Mouse (Mus musculus) heart, adult 18-20 months (tissue): ENCODE data around the gene Gm11444. TPM values are rescaled to one million over a fixed set of nuclear protein-coding genes. Genes with fewer than 3 reads are reported as not detected.

ENCODE experiments used
- DNase-seq, 2 experiments: peaks; one replicate each; pipeline ENCODE4 v3.0.0; 2021 to 2022; ENCODE audit warnings: mixed read lengths in 1 of 2
- total RNA-seq, 2 experiments: library from RNA; stranded (reverse); gene quantifications; 2 replicates each; pipeline ENCODE4 v1.2.3; 2021

Gene Gm11444
- total RNA-seq, 2 experiments from 2014 or later: not detected

DNA sequence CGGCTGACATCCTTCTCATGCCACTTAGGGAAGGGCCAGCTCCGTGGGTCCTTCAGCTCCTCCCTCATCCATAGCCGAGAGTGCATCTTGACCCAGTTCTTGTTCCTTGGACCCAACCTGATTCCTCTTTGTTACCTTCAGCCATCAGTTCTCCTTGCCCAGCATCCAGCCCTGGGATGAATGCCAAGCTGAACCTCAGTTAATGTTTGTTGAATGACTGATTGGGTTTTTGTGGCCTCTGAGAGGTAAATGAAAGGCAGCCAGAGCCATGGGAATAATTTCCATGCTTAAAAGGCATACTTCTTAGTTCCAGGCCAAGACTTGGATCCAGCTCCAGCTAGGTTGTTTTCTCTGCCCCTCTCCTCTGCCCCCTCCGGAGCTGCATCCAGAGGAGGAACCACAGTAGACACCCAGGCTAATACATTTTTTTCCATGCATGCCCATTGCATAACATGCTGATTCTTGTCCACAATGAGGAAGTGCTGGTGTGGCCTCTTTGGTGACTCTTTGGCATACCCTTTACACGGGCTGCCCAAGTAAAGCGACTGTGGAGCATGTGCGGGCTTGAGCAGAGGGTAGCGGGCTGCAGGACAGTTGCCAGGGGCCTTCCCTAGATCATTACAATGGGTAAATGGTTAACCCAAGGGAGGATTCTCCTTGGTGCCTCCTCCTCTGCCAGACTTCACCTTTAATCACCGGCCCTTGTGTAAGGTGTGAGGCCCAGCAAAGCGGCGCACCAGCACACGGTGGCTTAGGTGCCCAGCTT, 37.7 kb downstream of the Gm11444 start:
- DNase-seq: no peak

DNA sequence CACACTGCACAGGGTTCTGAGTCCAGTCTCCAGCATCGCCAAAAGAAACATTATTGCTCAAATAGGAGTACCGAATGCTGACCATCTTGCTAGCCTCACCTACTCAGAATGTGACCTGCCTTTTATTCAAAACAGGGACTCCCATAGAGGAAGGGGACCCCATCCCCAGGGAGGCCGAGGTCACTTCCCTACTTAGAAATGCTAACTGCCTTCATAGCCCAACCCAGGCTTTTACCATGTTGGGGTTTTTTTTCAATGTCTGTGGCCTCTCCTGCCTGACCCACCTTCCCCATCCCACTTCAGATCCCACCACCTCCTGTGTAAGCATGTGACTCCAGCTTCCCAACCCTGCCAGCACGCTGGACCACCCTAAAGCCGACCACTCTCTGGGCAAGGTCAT, 38.5 kb downstream of the Gm11444 start:
- no peak for DNase-seq

DNA sequence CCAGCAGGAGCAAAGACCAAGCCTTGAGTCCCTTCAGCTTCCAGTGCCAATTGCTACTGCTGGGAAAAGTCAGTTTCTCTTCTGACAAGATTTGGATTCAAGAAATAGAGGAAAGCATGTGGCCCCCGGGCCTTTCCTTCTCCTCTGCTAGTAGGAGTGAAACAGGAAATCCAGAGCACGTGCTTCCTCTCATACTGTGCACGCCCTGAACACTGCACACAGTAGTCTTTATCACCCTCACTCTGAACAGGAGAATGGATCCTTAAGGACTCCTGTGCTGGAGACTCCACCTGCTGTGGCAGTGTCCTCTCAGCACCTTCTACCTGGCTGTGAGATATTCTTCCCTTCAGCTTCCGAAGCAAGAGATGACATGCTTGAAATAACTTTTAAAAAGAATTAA, 38.9 kb downstream of the Gm11444 start:
- no peak for DNase-seq

DNA sequence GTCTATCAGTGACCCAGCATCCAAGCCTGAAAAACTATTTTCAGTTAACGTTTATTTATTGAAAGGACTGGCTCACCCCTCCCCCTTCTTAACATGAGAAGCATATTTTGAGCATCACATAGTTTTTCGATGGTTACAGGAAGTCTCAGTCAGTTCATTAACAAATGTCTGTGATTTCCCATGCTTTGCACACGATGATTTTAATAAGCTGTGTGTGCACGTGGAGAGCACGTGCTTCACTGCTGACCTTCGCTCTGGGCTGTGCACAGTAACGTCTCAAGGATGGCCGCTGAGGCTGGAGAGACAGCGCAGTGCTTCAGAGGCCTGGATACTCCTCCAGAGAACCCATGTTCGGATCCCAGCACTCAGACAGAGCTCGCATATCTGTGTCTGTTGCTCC, 42.8 kb downstream of the Gm11444 start:
- no peak for DNase-seq

DNA sequence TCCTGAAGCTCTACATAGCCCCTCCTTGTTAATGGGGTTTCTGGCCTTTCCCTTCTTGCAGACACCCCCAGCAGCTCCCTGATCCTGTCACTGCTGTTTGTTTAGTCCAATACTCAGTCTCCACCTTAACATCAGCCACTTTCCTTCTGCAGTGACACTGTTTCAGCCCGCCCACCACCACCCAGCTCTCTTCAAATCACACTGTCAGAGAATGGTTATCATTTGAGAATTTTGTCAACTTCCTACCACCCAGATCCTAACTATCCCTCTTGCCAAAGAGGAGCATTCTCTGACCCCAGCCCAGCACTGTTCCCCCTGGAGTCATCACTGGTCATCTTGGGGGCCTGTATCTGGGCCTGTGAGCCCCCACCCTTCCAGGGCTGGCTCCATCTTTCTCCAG, 44.4 kb downstream of the Gm11444 start:
- no peak for DNase-seq

DNA sequence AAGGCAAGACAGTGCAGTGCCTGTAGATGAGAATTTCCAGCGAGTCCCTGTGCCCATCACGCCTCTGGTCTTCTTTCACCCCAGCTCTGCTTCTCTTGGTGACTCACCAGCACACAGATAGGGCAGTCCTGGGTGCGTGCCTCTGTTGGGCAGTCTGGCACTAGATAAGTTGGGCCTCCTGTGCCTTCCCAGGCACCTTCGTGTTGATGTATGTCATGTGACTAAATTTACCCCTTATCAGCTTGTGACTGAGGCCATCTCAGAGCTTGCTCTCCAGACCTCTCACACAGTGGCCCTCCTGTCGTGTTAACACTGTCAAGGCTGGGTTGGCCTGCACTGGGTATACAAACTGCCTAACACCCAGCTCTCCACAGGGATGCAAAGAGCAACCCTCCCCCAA, 46.1 kb downstream of the Gm11444 start:
- DNase-seq: peak; percentile 26 to 27

DNA sequence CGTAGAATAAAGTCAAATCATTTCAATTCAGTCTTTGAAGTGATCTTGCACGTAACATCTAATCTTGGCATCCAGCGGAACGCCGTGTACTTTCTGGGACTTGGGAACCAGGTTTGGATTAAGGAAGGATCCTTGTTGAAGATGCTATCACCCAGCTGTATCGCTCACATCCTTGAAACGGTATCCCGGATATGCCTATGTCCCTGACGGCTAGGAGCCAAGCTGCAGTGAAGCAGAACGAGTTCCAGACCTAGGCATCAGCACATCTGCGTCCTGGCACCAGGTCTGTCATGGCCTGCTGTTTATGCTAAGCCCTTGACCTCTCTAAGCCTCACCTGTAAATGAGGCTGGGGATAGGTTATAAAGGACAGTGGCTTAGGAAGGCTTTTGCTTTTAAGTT, 49.8 kb downstream of the Gm11444 start:
- DNase-seq: no peak

DNA sequence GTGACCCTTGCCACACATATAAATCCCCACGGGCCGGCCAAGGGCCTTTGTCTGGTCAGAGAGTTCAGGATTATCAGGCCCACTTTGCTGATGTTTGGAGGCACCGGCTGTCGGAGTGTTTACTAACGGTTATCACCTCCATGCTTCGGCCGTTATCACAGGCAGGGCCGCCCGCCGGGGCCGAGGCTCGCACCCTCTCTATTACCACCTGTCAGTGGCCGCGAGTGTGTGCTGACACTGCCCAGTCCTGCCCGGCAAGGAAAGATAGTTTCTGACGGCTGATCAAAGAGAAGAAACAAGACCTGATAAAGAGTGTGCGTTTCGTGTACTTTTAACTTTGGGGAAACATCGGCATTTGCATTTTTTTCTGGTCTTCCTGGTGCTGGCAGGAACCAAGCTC, 50.3 kb downstream of the Gm11444 start:
- DNase-seq: peak; percentile 69 to 74

DNA sequence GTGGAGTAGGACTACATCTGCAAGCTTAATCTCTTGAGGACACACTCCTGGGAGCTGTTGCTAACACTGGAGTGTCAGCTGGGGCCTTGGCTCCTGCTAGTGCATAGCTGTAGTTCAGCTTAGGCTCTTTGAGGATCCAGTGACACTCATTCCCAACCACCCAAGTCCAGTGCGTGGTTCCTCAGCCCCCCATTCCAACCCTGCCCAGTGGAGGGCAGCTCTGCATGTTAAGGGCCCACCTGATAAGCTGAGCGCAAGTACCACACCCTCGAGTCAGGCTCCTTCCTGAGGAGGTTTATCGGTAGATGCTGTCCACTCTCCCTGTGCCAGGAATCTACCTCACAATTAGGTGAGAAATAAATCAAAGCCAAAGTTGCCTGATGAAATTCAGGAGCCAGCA, 50.7 kb downstream of the Gm11444 start:
- DNase-seq: no peak

Other genes starting within 250 kb of the Gm11444 start
- gene Tbx2, start 17.8 kb downstream of the Gm11444 start, total RNA-seq: 1 to 10 TPM; 3.9 to 4.9 TPM
- under 1 TPM in 1 of 2 experiments, not detected in 1; 0.10 TPM for gene Tbx4, start 36.1 kb upstream of the Gm11444 start, total RNA-seq